Mouse (Mus musculus): ENCODE results near the gene Cobl. TPM values are rescaled to one million over a fixed set of nuclear protein-coding genes. Genes with fewer than 3 reads are reported as not detected.

Cobl gene
- polyA plus RNA-seq, 1 experiment from 2014 or later: 42.5 TPM

- H3K27ac ChIP-seq: no peak overlapping the region
Measured at GRCm38 (mm10) chr11:12381096-12381495, 83.7 kb downstream of the Cobl start.

GRCm38 (mm10) chr11:12376628-12377027 lies 88.1 kb downstream of the Cobl start:
- Histone ChIP-seq H3K9me3 (replicated peaks) (no peaks in the 10 kb centered on the region), H3K36me3 (no peaks in the 10 kb centered on the region), H3K27me3 (no peaks in the 10 kb centered on the region), H3K9ac (no peak overlapping the region), H3K27ac (no peak overlapping the region), H3K4me2 (no peak overlapping the region), H3K4me1 (replicated peaks) (no peaks in the 10 kb centered on the region), H3K4me3 (no peak overlapping the region)
- WGBS: 81% methylated on average over 3 of the region's 3 CpGs
- no peak for ATAC-seq (replicated peaks; ENCODE audit: insufficient number of reproducible peaks, insufficient read depth, low FRiP score, low read depth)

More at GRCm38 (mm10) chr11:12381096-12381495, 83.7 kb downstream of the Cobl start:
- Histone ChIP-seq H3K9ac (no peak overlapping the region), H3K4me3 (no peak overlapping the region), H3K4me2 (no peak overlapping the region), H3K4me1 (replicated peaks) (peaks cover 19% of the 10 kb centered on the region), H3K36me3 (no peaks in the 10 kb centered on the region), H3K9me3 (replicated peaks) (no peaks in the 10 kb centered on the region), H3K27me3 (no peaks in the 10 kb centered on the region)
- no peak for ATAC-seq (replicated peaks; ENCODE audit: insufficient number of reproducible peaks, insufficient read depth, low FRiP score, low read depth)
- 73% methylated on average over 3 of the region's 3 CpGs for WGBS

GRCm38 (mm10) chr11:12373106-12374098 lies 91.4 kb downstream of the Cobl start:
- H3K4me1 ChIP-seq (replicated peaks): no peaks in the 10 kb centered on the region
- 27% methylated on average over 12 of the region's 12 CpGs for WGBS
- H3K4me2 ChIP-seq: no peak overlapping the region
- no peak overlapping the region for H3K27ac ChIP-seq
- no peak overlapping the region for H3K9ac ChIP-seq
- no peaks in the 10 kb centered on the region for H3K36me3 ChIP-seq
- no peaks in the 10 kb centered on the region for H3K9me3 ChIP-seq (replicated peaks)
- ATAC-seq (replicated peaks; ENCODE audit: insufficient number of reproducible peaks, insufficient read depth, low FRiP score, low read depth): peak; percentile 72; the same call in 1 of the 2 replicates
- H3K27me3 ChIP-seq: no peaks in the 10 kb centered on the region
- no peak overlapping the region for H3K4me3 ChIP-seq

- H3K4me1 ChIP-seq (replicated peaks): no peaks in the 10 kb centered on the region
- H3K27ac ChIP-seq: no peak overlapping the region
- no peaks in the 10 kb centered on the region for H3K9me3 ChIP-seq (replicated peaks)
- H3K4me3 ChIP-seq: no peak overlapping the region
- no peak for ATAC-seq (replicated peaks; ENCODE audit: insufficient number of reproducible peaks, insufficient read depth, low FRiP score, low read depth)
- H3K27me3 ChIP-seq: no peaks in the 10 kb centered on the region
- no peaks in the 10 kb centered on the region for H3K36me3 ChIP-seq
- no peak overlapping the region for H3K4me2 ChIP-seq
- no peak overlapping the region for H3K9ac ChIP-seq
Measured at GRCm38 (mm10) chr11:12370957-12371356, 93.8 kb downstream of the Cobl start.

GRCm38 (mm10) chr11:12367426-12368178 lies 97.2 kb downstream of the Cobl start:
- ATAC-seq (replicated peaks; ENCODE audit: insufficient number of reproducible peaks, insufficient read depth, low FRiP score, low read depth): no peak
- H3K4me3 ChIP-seq: no peak overlapping the region
- no peaks in the 10 kb centered on the region for H3K9me3 ChIP-seq (replicated peaks)
- H3K4me1 ChIP-seq (replicated peaks): no peaks in the 10 kb centered on the region
- no peak overlapping the region for H3K4me2 ChIP-seq
- WGBS: 64% methylated on average over 5 of the region's 5 CpGs
- H3K36me3 ChIP-seq: no peaks in the 10 kb centered on the region
- H3K9ac ChIP-seq: no peak overlapping the region
- no peak overlapping the region for H3K27ac ChIP-seq
- no peaks in the 10 kb centered on the region for H3K27me3 ChIP-seq

GRCm38 (mm10) chr11:12359336-12360000 lies 105.3 kb downstream of the Cobl start:
- H3K4me2 ChIP-seq: no peak overlapping the region
- H3K9ac ChIP-seq: no peak overlapping the region
- no peaks in the 10 kb centered on the region for H3K27me3 ChIP-seq
- no peak overlapping the region for H3K4me3 ChIP-seq
- H3K9me3 ChIP-seq (replicated peaks): no peaks in the 10 kb centered on the region
- no peaks in the 10 kb centered on the region for H3K36me3 ChIP-seq
- WGBS: 12% methylated on average over 2 of the region's 2 CpGs
- H3K27ac ChIP-seq: no peak overlapping the region
- ATAC-seq (replicated peaks; ENCODE audit: insufficient number of reproducible peaks, insufficient read depth, low FRiP score, low read depth): peak; percentile 80; the same call in 1 of the 2 replicates
- peaks cover 18% of the 10 kb centered on the region for H3K4me1 ChIP-seq (replicated peaks)

GRCm38 (mm10) chr11:12358602-12359001 lies 106.2 kb downstream of the Cobl start:
- Histone ChIP-seq H3K36me3 (no peaks in the 10 kb centered on the region), H3K4me1 (replicated peaks) (peaks cover 18% of the 10 kb centered on the region), H3K4me3 (no peak overlapping the region), H3K27ac (peak overlapping the region; percentile 52; the same call in 1 of the 2 replicates), H3K9me3 (replicated peaks) (no peaks in the 10 kb centered on the region), H3K27me3 (no peaks in the 10 kb centered on the region), H3K9ac (no peak overlapping the region), H3K4me2 (no peak overlapping the region)
- 0 out of 2 replicates have a peak, but pooled peaks have one; percentile 43 for ATAC-seq (replicated peaks; ENCODE audit: insufficient number of reproducible peaks, insufficient read depth, low FRiP score, low read depth)
- 45% methylated on average over 4 of the region's 4 CpGs for WGBS

GRCm38 (mm10) chr11:12355681-12356080 lies 109.1 kb downstream of the Cobl start:
- no peak overlapping the region for H3K9ac ChIP-seq
- no peaks in the 10 kb centered on the region for H3K36me3 ChIP-seq
- H3K4me2 ChIP-seq: no peak overlapping the region
- no peak overlapping the region for H3K4me3 ChIP-seq
- H3K9me3 ChIP-seq (replicated peaks): no peaks in the 10 kb centered on the region
- peaks cover 18% of the 10 kb centered on the region for H3K4me1 ChIP-seq (replicated peaks)
- ATAC-seq (replicated peaks; ENCODE audit: insufficient number of reproducible peaks, insufficient read depth, low FRiP score, low read depth): peak; percentile 35; the same call in 1 of the 2 replicates
- H3K27ac ChIP-seq: no peak overlapping the region
- WGBS: 50% methylated on average over 3 of the region's 3 CpGs
- no peaks in the 10 kb centered on the region for H3K27me3 ChIP-seq

- H3K36me3 ChIP-seq: no peaks in the 10 kb centered on the region
- no peak overlapping the region for H3K4me2 ChIP-seq
- no peaks in the 10 kb centered on the region for H3K9me3 ChIP-seq (replicated peaks)
- H3K4me3 ChIP-seq: no peak overlapping the region
- no peak overlapping the region for H3K27ac ChIP-seq
- no peak overlapping the region for H3K9ac ChIP-seq
- ATAC-seq (replicated peaks; ENCODE audit: insufficient number of reproducible peaks, insufficient read depth, low FRiP score, low read depth): no peak
- 57% methylated on average over 3 of the region's 3 CpGs for WGBS
- H3K27me3 ChIP-seq: no peaks in the 10 kb centered on the region
- H3K4me1 ChIP-seq (replicated peaks): peaks cover 4% of the 10 kb centered on the region; the same call in 1 of the 2 replicates
Measured at GRCm38 (mm10) chr11:12350986-12351546, 113.7 kb downstream of the Cobl start.

- Histone ChIP-seq H3K27me3 (no peaks in the 10 kb centered on the region), H3K4me2 (no peak overlapping the region), H3K4me3 (no peak overlapping the region), H3K9ac (no peak overlapping the region), H3K4me1 (replicated peaks) (no peaks in the 10 kb centered on the region), H3K9me3 (replicated peaks) (no peaks in the 10 kb centered on the region), H3K27ac (no peak overlapping the region), H3K36me3 (no peaks in the 10 kb centered on the region)
- 64% methylated on average over 1 of the region's 1 CpGs for WGBS
- ATAC-seq (replicated peaks; ENCODE audit: insufficient number of reproducible peaks, insufficient read depth, low FRiP score, low read depth): no peak
Measured at GRCm38 (mm10) chr11:12350086-12350485, 114.7 kb downstream of the Cobl start.

GRCm38 (mm10) chr11:12346486-12346885 lies 118.3 kb downstream of the Cobl start:
- Histone ChIP-seq H3K27ac (no peak overlapping the region), H3K27me3 (no peaks in the 10 kb centered on the region), H3K4me1 (replicated peaks) (peaks cover 6% of the 10 kb centered on the region), H3K9me3 (replicated peaks) (no peaks in the 10 kb centered on the region), H3K36me3 (no peaks in the 10 kb centered on the region), H3K4me3 (no peak overlapping the region), H3K9ac (no peak overlapping the region), H3K4me2 (no peak overlapping the region)
- WGBS: 35% methylated on average over 2 of the region's 2 CpGs
- no peak for ATAC-seq (replicated peaks; ENCODE audit: insufficient number of reproducible peaks, insufficient read depth, low FRiP score, low read depth)

Data from heart, embryonic 15.5 days (tissue).